Mouse (Mus musculus) lung, postnatal 36 days (tissue): Measurements from ENCODE around the gene Nckap5l.
A peak's percentile ranks its signal among the peaks of the same experiment; 100 is the strongest.
"Not testable (repeated sequence)": the region's sequence is repeated elsewhere in the genome, so short reads cannot be mapped to it uniquely, and the experiment has no call there.

ENCODE experiments used
- DNase-seq: peaks from one replicate; pipeline ENCODE4 v3.0.0; 2022; ENCODE audit warnings: mixed read lengths

Gene Nckap5l

GRCm38 (mm10) chr15:99393386-99394252 lies 63.9 kb downstream of the Nckap5l start:
- DNase-seq = peak; percentile 89

GRCm38 (mm10) chr15:99392486-99393385 lies 64.8 kb downstream of the Nckap5l start, which contains the start of gene Tmbim6:
Tmbim6 (plus strand) TSS chr15:99392882.
- peak; percentile 100 for DNase-seq

- no peak for DNase-seq
Measured at GRCm38 (mm10) chr15:99391975-99392374, 65.6 kb downstream of the Nckap5l start.

- DNase-seq = no peak
Measured at GRCm38 (mm10) chr15:99390472-99391401, 66.8 kb downstream of the Nckap5l start.

- DNase-seq = no peak
Measured at GRCm38 (mm10) chr15:99387976-99388375, 69.6 kb downstream of the Nckap5l start.

- DNase-seq = no peak
Measured at GRCm38 (mm10) chr15:99386796-99387195, 70.8 kb downstream of the Nckap5l start.

GRCm38 (mm10) chr15:99386110-99386509 lies 71.4 kb downstream of the Nckap5l start:
- DNase-seq = not testable (repeated sequence)

GRCm38 (mm10) chr15:99384071-99384470 lies 73.5 kb downstream of the Nckap5l start:
- no peak for DNase-seq

- DNase-seq = peak; percentile 48
Measured at GRCm38 (mm10) chr15:99382893-99383292, 74.7 kb downstream of the Nckap5l start.

GRCm38 (mm10) chr15:99376240-99376639 lies 81.3 kb downstream of the Nckap5l start:
- no peak for DNase-seq

- DNase-seq = no peak
Measured at GRCm38 (mm10) chr15:99375581-99375980, 82.0 kb downstream of the Nckap5l start.

GRCm38 (mm10) chr15:99375036-99375435 lies 82.5 kb downstream of the Nckap5l start:
- no peak for DNase-seq

GRCm38 (mm10) chr15:99372761-99373160 lies 84.8 kb downstream of the Nckap5l start:
- DNase-seq = no peak
